ENCODE assay signal across 28 mouse cellular contexts in the genomic region with DNA sequence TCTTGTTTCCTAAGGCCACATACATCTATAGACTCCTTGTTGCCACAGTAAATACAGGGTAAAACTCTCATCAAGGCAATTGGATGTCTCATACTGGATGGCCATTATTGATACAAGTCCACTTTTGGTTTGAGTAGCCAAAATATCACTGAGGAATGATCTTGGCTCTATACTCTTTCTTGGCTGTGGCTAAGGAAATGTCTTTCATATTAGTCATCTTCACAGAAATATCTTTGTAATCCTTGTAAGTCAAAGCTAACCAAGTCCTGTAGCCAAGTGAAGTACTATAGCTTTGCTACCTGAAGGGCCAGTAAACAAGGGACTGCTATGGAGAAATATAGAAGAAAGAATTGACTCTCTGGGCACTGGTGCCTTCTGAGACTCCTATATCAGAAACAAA.
"Had no signal": no experiment of that assay in that cellular context is flagged by ENCODE, and none has a peak within 500 bp of the region (broad histone marks: within the 10 kb centered on the region; RNA-seq: fewer than 3 reads in every experiment).

No protein-coding gene starts in this region.

- DNase-seq: gastrocnemius, adult 2 months; gastrocnemius, postnatal 14 days; gastrocnemius, postnatal 36 days; heart, adult 11 months; heart, adult 2 months; heart, postnatal 14 days; heart, postnatal 36 days; kidney, adult 18-20 months; kidney, adult 8-10 months; kidney, postnatal 10 days; kidney, postnatal 25 days; kidney, postnatal 4 days; liver had no signal

- H3K9me3 ChIP-seq: heart, embryonic 13.5 days; heart, embryonic 15.5 days; hindbrain, embryonic 12.5 days; intestine, embryonic 15.5 days; limb, embryonic 12.5 days had no signal

- H3K4me3 ChIP-seq: gastrocnemius, adult 2 months; heart, adult 2 months; heart, embryonic 13.5 days; heart, embryonic 15.5 days; hindbrain, embryonic 12.5 days; intestine, embryonic 15.5 days; layer of hippocampus, adult 2 months; left cerebral cortex, adult 2 months; limb, embryonic 10.5 days; limb, embryonic 12.5 days had no signal

- H3K9ac ChIP-seq: heart, embryonic 13.5 days; heart, embryonic 15.5 days; hindbrain, embryonic 12.5 days; hindbrain, embryonic 14.5 days; intestine, embryonic 15.5 days; limb, embryonic 12.5 days; liver, embryonic 14.5 days had no signal

- ATAC-seq: hindbrain, embryonic 16.5 days; inflammation-experienced regulatory T-cells, adult 6 months; intestine, embryonic 15.5 days; intestine, postnatal 0 days had no signal

- H3K27ac ChIP-seq: gastrocnemius, adult 2 months; heart, adult 2 months; heart, embryonic 13.5 days; heart, embryonic 15.5 days; hindbrain, embryonic 12.5 days; hindbrain, embryonic 14.5 days; intestine, embryonic 15.5 days; layer of hippocampus, adult 2 months; left cerebral cortex, adult 2 months; limb, embryonic 10.5 days; limb, embryonic 12.5 days; liver, embryonic 14.5 days had no signal

- H3K27me3 ChIP-seq: heart, embryonic 13.5 days; heart, embryonic 15.5 days; hindbrain, embryonic 12.5 days; intestine, embryonic 15.5 days; limb, embryonic 12.5 days had no signal

- H3K4me1 ChIP-seq: heart, embryonic 13.5 days; heart, embryonic 15.5 days; hindbrain, embryonic 12.5 days; intestine, embryonic 15.5 days; limb, embryonic 10.5 days; limb, embryonic 12.5 days had no signal

- H3K36me3 ChIP-seq: heart, embryonic 13.5 days; heart, embryonic 15.5 days; hindbrain, embryonic 12.5 days; intestine, embryonic 15.5 days; limb, embryonic 10.5 days; limb, embryonic 12.5 days had no signal

- H3K4me2 ChIP-seq: heart, embryonic 11.5 days; heart, embryonic 13.5 days; heart, embryonic 15.5 days; hindbrain, embryonic 12.5 days; hindbrain, embryonic 14.5 days; intestine, embryonic 15.5 days; limb, embryonic 12.5 days; liver, embryonic 11.5 days had no signal
